Mouse (Mus musculus): Measurements from ENCODE around the gene Met. TPM values are rescaled to one million over a fixed set of nuclear protein-coding genes. Genes with fewer than 3 reads are reported as not detected.

The Met gene
- total RNA-seq, 2 experiments from 2014 or later, result 3.9 to 4.7 TPM

GRCm38 (mm10) chr6:17473128-17473527 lies 9.5 kb downstream of the Met start:
- Histone ChIP-seq H3K4me3 (no peak overlapping the region), H3K27ac (no peak overlapping the region)
- no peak for DNase-seq (ENCODE audit: low spot score in 2 of 2)
- TF ChIP-seq CTCF (conservative IDR thresholded peaks at IDR 0.05), result no peak

GRCm38 (mm10) chr6:17477823-17478222 lies 14.2 kb downstream of the Met start:
- no peak for TF ChIP-seq CTCF (conservative IDR thresholded peaks at IDR 0.05)
- Histone ChIP-seq H3K4me3 (no peak overlapping the region), H3K27ac (no peak overlapping the region)
- no peak for DNase-seq (ENCODE audit: low spot score in 2 of 2)

- no peak for TF ChIP-seq CTCF (conservative IDR thresholded peaks at IDR 0.05)
- no peak for DNase-seq (ENCODE audit: low spot score in 2 of 2)
- Histone ChIP-seq H3K27ac (no peak overlapping the region), H3K4me3 (no peak overlapping the region)
Measured at GRCm38 (mm10) chr6:17478252-17478651, 14.7 kb downstream of the Met start.

- no peak overlapping the region for H3K27ac ChIP-seq
- TF ChIP-seq CTCF (conservative IDR thresholded peaks at IDR 0.05), result no peak
- DNase-seq (ENCODE audit: low spot score in 2 of 2), result no peak
- H3K4me3 ChIP-seq, result no peak overlapping the region
Measured at GRCm38 (mm10) chr6:17478838-17479570, 15.4 kb downstream of the Met start.

GRCm38 (mm10) chr6:17481068-17481467 lies 17.5 kb downstream of the Met start:
- H3K27ac ChIP-seq, result no peak overlapping the region
- no peak for TF ChIP-seq CTCF (conservative IDR thresholded peaks at IDR 0.05)
- no peak overlapping the region for H3K4me3 ChIP-seq
- DNase-seq (ENCODE audit: low spot score in 2 of 2), result no peak

- no peak overlapping the region for H3K4me3 ChIP-seq
- no peak overlapping the region for H3K27ac ChIP-seq
- TF ChIP-seq CTCF (conservative IDR thresholded peaks at IDR 0.05), result no peak
- DNase-seq (ENCODE audit: low spot score in 2 of 2), result no peak
Measured at GRCm38 (mm10) chr6:17485244-17485643, 21.6 kb downstream of the Met start.

GRCm38 (mm10) chr6:17485782-17486181 lies 22.2 kb downstream of the Met start:
- no peak for TF ChIP-seq CTCF (conservative IDR thresholded peaks at IDR 0.05)
- Histone ChIP-seq H3K27ac (no peak overlapping the region), H3K4me3 (no peak overlapping the region)
- no peak for DNase-seq (ENCODE audit: low spot score in 2 of 2)

- no peak for TF ChIP-seq CTCF (conservative IDR thresholded peaks at IDR 0.05)
- Histone ChIP-seq H3K4me3 (no peak overlapping the region), H3K27ac (no peak overlapping the region)
- DNase-seq (ENCODE audit: low spot score in 2 of 2), result no peak
Measured at GRCm38 (mm10) chr6:17488291-17488817, 24.8 kb downstream of the Met start.

GRCm38 (mm10) chr6:17490786-17491185 lies 27.2 kb downstream of the Met start:
- TF ChIP-seq CTCF (conservative IDR thresholded peaks at IDR 0.05), result no peak
- no peak for DNase-seq (ENCODE audit: low spot score in 2 of 2)
- H3K4me3 ChIP-seq, result no peak overlapping the region
- no peak overlapping the region for H3K27ac ChIP-seq

GRCm38 (mm10) chr6:17491502-17491901 lies 27.9 kb downstream of the Met start:
- Histone ChIP-seq H3K27ac (no peak overlapping the region), H3K4me3 (no peak overlapping the region)
- no peak for DNase-seq (ENCODE audit: low spot score in 2 of 2)
- TF ChIP-seq CTCF (conservative IDR thresholded peaks at IDR 0.05), result no peak

- Histone ChIP-seq H3K27ac (no peak overlapping the region), H3K4me3 (no peak overlapping the region)
- no peak for DNase-seq (ENCODE audit: low spot score in 2 of 2)
- TF ChIP-seq CTCF (conservative IDR thresholded peaks at IDR 0.05), result no peak
Measured at GRCm38 (mm10) chr6:17492062-17492461, 28.5 kb downstream of the Met start.

- no peak overlapping the region for H3K4me3 ChIP-seq
- no peak for TF ChIP-seq CTCF (conservative IDR thresholded peaks at IDR 0.05)
- DNase-seq (ENCODE audit: low spot score in 2 of 2), result no peak
- no peak overlapping the region for H3K27ac ChIP-seq
Measured at GRCm38 (mm10) chr6:17495413-17495812, 31.8 kb downstream of the Met start.

- Histone ChIP-seq H3K27ac (no peak overlapping the region), H3K4me3 (no peak overlapping the region)
- DNase-seq (ENCODE audit: low spot score in 2 of 2), result no peak
- TF ChIP-seq CTCF (conservative IDR thresholded peaks at IDR 0.05), result no peak
Measured at GRCm38 (mm10) chr6:17497366-17497765, 33.8 kb downstream of the Met start.

- TF ChIP-seq CTCF (conservative IDR thresholded peaks at IDR 0.05), result no peak
- Histone ChIP-seq H3K27ac (no peak overlapping the region), H3K4me3 (no peak overlapping the region)
- no peak for DNase-seq (ENCODE audit: low spot score in 2 of 2)
Measured at GRCm38 (mm10) chr6:17498801-17499200, 35.2 kb downstream of the Met start.

Measured in layer of hippocampus, adult 2 months (tissue).